Mouse (Mus musculus) MEL (cell line): ENCODE data around the gene Marveld3.

Source experiments
- CTCF ChIP-seq, 3 experiments: IDR thresholded peaks in 2 of 3; conservative IDR thresholded peaks in 1 of 3; 2 replicates each; pipeline ENCODE4 v1.5.1; 2011 to 2012; ENCODE audit warnings: low read length in 3 of 3, low read depth in 2 of 3, mild to moderate bottlenecking in 2 of 3, improper control_type of control experiment in 1 of 3, inconsistent platforms in 1 of 3, mixed read lengths in 1 of 3, moderate library complexity in 1 of 3; ENCODE audit not compliant: control insufficient read depth in 1 of 3, insufficient read depth in 1 of 3, poor library complexity in 1 of 3, severe bottlenecking in 1 of 3
- GATA1 ChIP-seq: IDR thresholded peaks from 2 replicates; pipeline ENCODE4 v1.6.1; 2011; ENCODE audit warnings: low read depth, low read length, improper control_type of control experiment
- MAX ChIP-seq: IDR thresholded peaks from 2 replicates; pipeline ENCODE4 v1.6.1; 2011; ENCODE audit warnings: low read length, improper control_type of control experiment
- MYC ChIP-seq: IDR thresholded peaks from 2 replicates; pipeline ENCODE4 v1.6.1; 2011; ENCODE audit warnings: low read depth, mild to moderate bottlenecking, low read length, improper control_type of control experiment, moderate library complexity
- POLR2A ChIP-seq, 2 experiments: IDR thresholded peaks; 2 replicates each; pipeline ENCODE4 v1.6.1; 2011 to 2012; ENCODE audit warnings: low read length in 2 of 2, mild to moderate bottlenecking in 2 of 2, control low read depth in 1 of 2, improper control_type of control experiment in 1 of 2, low read depth in 1 of 2, moderate library complexity in 1 of 2; ENCODE audit not compliant: control insufficient read depth in 1 of 2, insufficient read depth in 1 of 2, poor library complexity in 1 of 2
- ZNF384 ChIP-seq: IDR thresholded peaks from 2 replicates; pipeline ENCODE4 v1.6.1; 2012; ENCODE audit warnings: low read depth, mild to moderate bottlenecking, inconsistent platforms, low read length, improper control_type of control experiment

GRCm38 (mm10) chr8:109990224-109990623 lies 28.2 kb upstream of the Marveld3 start, which contains the start of gene Tat:
- TF ChIP-seq CTCF (IDR thresholded peaks at IDR 0.05 in 2 of 3, conservative IDR thresholded peaks at IDR 0.05 in 1 of 3; ENCODE audit: control insufficient read depth in 1 of 3, insufficient read depth in 1 of 3, low read depth in 2 of 3, low read length in 3 of 3, poor library complexity in 1 of 3, severe bottlenecking in 1 of 3) (no peak), MAX (no peak), MYC (no peak), POLR2A (IDR thresholded peaks at IDR 0.05; ENCODE audit: control insufficient read depth in 1 of 2, insufficient read depth in 1 of 2, low read depth in 1 of 2, low read length in 2 of 2, poor library complexity in 1 of 2) (no peak), ZNF384 (no peak), GATA1 (no peak)
